Mouse (Mus musculus): ENCODE results near the gene Prlr.

Gene Prlr

GRCm38 (mm10) chr15:10332566-10332965 is 155.5 kb downstream of the Prlr start:
- DNase-seq = no peak

GRCm38 (mm10) chr15:10338606-10339005 is 161.6 kb downstream of the Prlr start:
- no peak for DNase-seq

- DNase-seq = no peak
Observed at GRCm38 (mm10) chr15:10347044-10347443, 170.0 kb downstream of the Prlr start.

- no peak for DNase-seq
Observed at GRCm38 (mm10) chr15:10358039-10358948, 181.3 kb downstream of the Prlr start, which contains the start of gene Agxt2. Gene Agxt2, plus strand, starts transcription at chr15:10358532.

- DNase-seq = no peak
Observed at GRCm38 (mm10) chr15:10366331-10366730, 189.3 kb downstream of the Prlr start.

- DNase-seq = no peak
Observed at GRCm38 (mm10) chr15:10375404-10375803, 198.4 kb downstream of the Prlr start.

GRCm38 (mm10) chr15:10378338-10378959 is 201.4 kb downstream of the Prlr start:
- no peak for DNase-seq

- DNase-seq = no peak
Observed at GRCm38 (mm10) chr15:10379757-10380458, 202.9 kb downstream of the Prlr start.

- no peak for DNase-seq
Observed at GRCm38 (mm10) chr15:10387263-10387662, 210.2 kb downstream of the Prlr start.

Data from thymus, postnatal 36 days (tissue).